12 mouse cellular contexts compared by ENCODE assay signal in genomic region chr2:6882236-6882885, GRCm38 (mm10).
DNase-seq lines count a peak whose midpoint lies in the region; ATAC-seq and TF ChIP-seq lines count a peak whose summit lies in the region.
"Had no signal": no experiment of that assay in that cellular context is flagged by ENCODE, and none has a peak within 500 bp of the region (broad histone marks: within the 10 kb centered on the region; RNA-seq: fewer than 3 reads in every experiment).

No protein-coding gene starts in this region.

- ATAC-seq in forebrain, embryonic 11.5 days (replicated peaks; ENCODE audit: low FRiP score), result no peak
- ATAC-seq in hindbrain, embryonic 14.5 days (ENCODE audit: low FRiP score), result 0 out of 2 replicates have a peak, but pooled peaks have one; percentile 34
- ATAC-seq in midbrain, postnatal 0 days (ENCODE audit: low FRiP score), result 0 out of 2 replicates have a peak, but pooled peaks have one; percentile 45
- no peak for ATAC-seq in liver, embryonic 12.5 days

- no peaks in the 10 kb centered on the region for H3K36me3 ChIP-seq in forebrain, embryonic 11.5 days (ENCODE audit: control insufficient read depth, insufficient read depth, low read length)
- H3K36me3 ChIP-seq in hindbrain, embryonic 14.5 days (replicated peaks; ENCODE audit: control insufficient read depth, insufficient read depth), result no peaks in the 10 kb centered on the region
- no peaks in the 10 kb centered on the region for H3K36me3 ChIP-seq in midbrain, postnatal 0 days (ENCODE audit: insufficient read depth, low read length)
- H3K36me3 ChIP-seq in liver, embryonic 12.5 days, result no peaks in the 10 kb centered on the region
- H3K36me3 ChIP-seq: embryonic facial prominence, embryonic 15.5 days; stomach, embryonic 15.5 days had no signal

- no peak for TF ChIP-seq CTCF in midbrain, postnatal 0 days (IDR thresholded peaks at IDR 0.05)

- H3K9me3 ChIP-seq in forebrain, embryonic 11.5 days (ENCODE audit: control insufficient read depth, low read length), result no peaks in the 10 kb centered on the region; the same call in 1 of the 2 replicates
- H3K9me3 ChIP-seq in hindbrain, embryonic 14.5 days (ENCODE audit: control insufficient read depth, low read length), result no peaks in the 10 kb centered on the region
- no peaks in the 10 kb centered on the region for H3K9me3 ChIP-seq in midbrain, postnatal 0 days (ENCODE audit: low read length)
- H3K9me3 ChIP-seq in liver, embryonic 12.5 days (replicated peaks), result no peaks in the 10 kb centered on the region
- H3K9me3 ChIP-seq: embryonic facial prominence, embryonic 15.5 days; stomach, embryonic 15.5 days had no signal

- intact Hi-C loops in heart, postnatal 14 days (cut with DNase I), result no loop called here

- H3K27ac ChIP-seq in forebrain, embryonic 11.5 days (ENCODE audit: low read depth, low read length), result no peak overlapping the region
- H3K27ac ChIP-seq in hindbrain, embryonic 14.5 days, result peak overlapping the region; percentile 76
- peak overlapping the region; percentile 69 for H3K27ac ChIP-seq in midbrain, postnatal 0 days (ENCODE audit: low read depth, low read length)
- no peak overlapping the region for H3K27ac ChIP-seq in liver, embryonic 12.5 days
- H3K27ac ChIP-seq: embryonic facial prominence, embryonic 15.5 days; stomach, embryonic 15.5 days had no signal

- no peak overlapping the region for H3K9ac ChIP-seq in forebrain, embryonic 11.5 days (ENCODE audit: low read length)
- peak overlapping the region; percentile 67 for H3K9ac ChIP-seq in hindbrain, embryonic 14.5 days
- H3K9ac ChIP-seq in midbrain, postnatal 0 days (replicated peaks; ENCODE audit: low read length, poor library complexity, severe bottlenecking), result peak overlapping the region; percentile 60
- H3K9ac ChIP-seq in liver, embryonic 12.5 days, result no peak overlapping the region
- H3K9ac ChIP-seq: embryonic facial prominence, embryonic 15.5 days; lung, embryonic 14.5 days; stomach, embryonic 15.5 days had no signal

- H3K27me3 ChIP-seq in forebrain, embryonic 11.5 days (ENCODE audit: control insufficient read depth, insufficient read depth, low read length), result no peaks in the 10 kb centered on the region
- no peaks in the 10 kb centered on the region for H3K27me3 ChIP-seq in hindbrain, embryonic 14.5 days (ENCODE audit: control insufficient read depth, insufficient read depth, low read length)
- no peaks in the 10 kb centered on the region for H3K27me3 ChIP-seq in midbrain, postnatal 0 days (ENCODE audit: insufficient read depth, low read length)
- H3K27me3 ChIP-seq in liver, embryonic 12.5 days (replicated peaks), result no peaks in the 10 kb centered on the region
- H3K27me3 ChIP-seq: embryonic facial prominence, embryonic 15.5 days; stomach, embryonic 15.5 days had no signal

- WGBS in forebrain, embryonic 11.5 days, result 49% methylated on average over 6 of the region's 6 CpGs
- WGBS in hindbrain, embryonic 14.5 days, result 22% methylated on average over 6 of the region's 6 CpGs
- WGBS in midbrain, postnatal 0 days, result 15% methylated on average over 6 of the region's 6 CpGs
- WGBS in liver, embryonic 12.5 days (ENCODE audit: insufficient replicate concordance), result 69% methylated on average over 6 of the region's 6 CpGs

- peaks cover 4% of the 10 kb centered on the region; the same call in 1 of the 2 replicates for H3K4me1 ChIP-seq in forebrain, embryonic 11.5 days (replicated peaks; ENCODE audit: control insufficient read depth, insufficient read depth, low read length)
- H3K4me1 ChIP-seq in hindbrain, embryonic 14.5 days (replicated peaks; ENCODE audit: control insufficient read depth, insufficient read depth, low read length), result peaks cover 19% of the 10 kb centered on the region; the same call in 1 of the 2 replicates
- H3K4me1 ChIP-seq in midbrain, postnatal 0 days (ENCODE audit: insufficient read depth, low read length), result 0 out of 2 replicates have a peak, but pooled peaks cover 2% of the 10 kb centered on the region
- H3K4me1 ChIP-seq in liver, embryonic 12.5 days, result no peaks in the 10 kb centered on the region
- H3K4me1 ChIP-seq: embryonic facial prominence, embryonic 15.5 days; stomach, embryonic 15.5 days had no signal

- H3K4me2 ChIP-seq in forebrain, embryonic 11.5 days (ENCODE audit: low read depth, low read length, severe bottlenecking), result peak overlapping the region; percentile 31
- peak overlapping the region; percentile 56 for H3K4me2 ChIP-seq in hindbrain, embryonic 14.5 days (replicated peaks)
- H3K4me2 ChIP-seq in midbrain, postnatal 0 days (ENCODE audit: low read depth, low read length, poor library complexity, severe bottlenecking), result peak overlapping the region; percentile 58
- no peak overlapping the region for H3K4me2 ChIP-seq in liver, embryonic 12.5 days
- H3K4me2 ChIP-seq: embryonic facial prominence, embryonic 15.5 days; lung, embryonic 14.5 days; stomach, embryonic 15.5 days had no signal

- DNase-seq in Muller cell, postnatal 12 days (ENCODE audit: inconsistent ontology term), result peak; percentile 56
- DNase-seq in forebrain, embryonic 11.5 days (ENCODE audit: low spot score), result no peak
- no peak for DNase-seq in hindbrain, embryonic 14.5 days (ENCODE audit: low spot score)
- DNase-seq in midbrain, postnatal 0 days (ENCODE audit: low spot score), result no peak
- no peak for DNase-seq in heart, postnatal 14 days
- DNase-seq in thymus, postnatal 4 days, result no peak
- DNase-seq: heart, postnatal 4 days; lung, embryonic 14.5 days; thymus, postnatal 14 days had no signal

- peak overlapping the region; percentile 12 for H3K4me3 ChIP-seq in forebrain, embryonic 11.5 days (ENCODE audit: low read depth, low read length)
- peak overlapping the region; percentile 40 for H3K4me3 ChIP-seq in hindbrain, embryonic 14.5 days (replicated peaks; ENCODE audit: low read length)
- H3K4me3 ChIP-seq in midbrain, postnatal 0 days (ENCODE audit: low read depth, low read length), result peak overlapping the region; percentile 46
- no peak overlapping the region for H3K4me3 ChIP-seq in liver, embryonic 12.5 days
- H3K4me3 ChIP-seq: embryonic facial prominence, embryonic 15.5 days; stomach, embryonic 15.5 days had no signal

Comparison
In these comparisons a context has a peak if more than half of its experiments do, and no peak if none do; other contexts are left out.
1. ATAC-seq: peak in hindbrain, embryonic 14.5 days (single experiment) and midbrain, postnatal 0 days (single experiment); none in forebrain, embryonic 11.5 days (single experiment) and liver, embryonic 12.5 days (single experiment).
2. H3K27ac ChIP-seq: peak in hindbrain, embryonic 14.5 days (single experiment) and midbrain, postnatal 0 days (single experiment); none in forebrain, embryonic 11.5 days (single experiment) and liver, embryonic 12.5 days (single experiment).
3. H3K9ac ChIP-seq: peak in hindbrain, embryonic 14.5 days (single experiment) and midbrain, postnatal 0 days (single experiment); none in forebrain, embryonic 11.5 days (single experiment) and liver, embryonic 12.5 days (single experiment).